Mouse (Mus musculus): ENCODE measurements at regions not wholly inside any gene's neighbourhood (a gene's known extent, or its start where the extent isn't known, plus 50 kb on each side); places are given as distances from the start of the nearest gene placed in this dataset.
A peak's percentile ranks its signal among the peaks of the same experiment; 100 is the strongest.

- DNase-seq = no peak
- intact Hi-C loops (cut with DNase I; ENCODE audit: low total_unique reads) = loop anchor here (5.0 kb wide), 1 partner anchor 338 kb away; no protein-coding TSS in a partner anchor
These were observed 54.5 kb upstream of the Slc7a1 start for GRCm38 (mm10) chr5:148454200-148454599.

GRCm38 (mm10) chr5:148453776-148454175 is 54.1 kb upstream of the Slc7a1 start:
- no peak for DNase-seq
- intact Hi-C loops (cut with DNase I; ENCODE audit: low total_unique reads) = loop anchor here (5.0 kb wide), 1 partner anchor 339 kb away; no protein-coding TSS in a partner anchor

- intact Hi-C loops (cut with DNase I; ENCODE audit: low total_unique reads) = loop anchor here (5.0 kb wide), 1 partner anchor 339 kb away; no protein-coding TSS in a partner anchor
- no peak for DNase-seq
These were observed 53.4 kb upstream of the Slc7a1 start for GRCm38 (mm10) chr5:148452909-148453632.

GRCm38 (mm10) chr5:148451811-148452210 is 52.1 kb upstream of the Slc7a1 start:
- intact Hi-C loops (cut with DNase I; ENCODE audit: low total_unique reads) = loop anchor here (5.0 kb wide), 1 partner anchor 340 kb away; no protein-coding TSS in a partner anchor

GRCm38 (mm10) chr5:148450924-148451323 is 51.2 kb upstream of the Slc7a1 start:
- intact Hi-C loops (cut with DNase I; ENCODE audit: low total_unique reads) = loop anchor here (5.0 kb wide), 1 partner anchor 341 kb away; no protein-coding TSS in a partner anchor

More at GRCm38 (mm10) chr5:148451811-148452210, 52.1 kb upstream of the Slc7a1 start:
- peak; percentile 38 for DNase-seq

More at GRCm38 (mm10) chr5:148450924-148451323, 51.2 kb upstream of the Slc7a1 start:
- DNase-seq = peak; percentile 60
